Mouse (Mus musculus) monocyte, adult 5-6 weeks (primary cell): ENCODE data around the gene Olfr314. TPM values are rescaled to one million over a fixed set of nuclear protein-coding genes. Genes with fewer than 3 reads are reported as not detected.
"Not testable (repeated sequence)": the region's sequence is repeated elsewhere in the genome, so short reads cannot be mapped to it uniquely, and the experiment has no call there.

Experiments
- ATAC-seq: fragments of 153-309, 156-312 bp; replicated peaks from 2 replicates; pipeline ENCODE4 v1.8.0; 2017; ENCODE audit warnings: mild to moderate bottlenecking; ENCODE audit not compliant: low TSS enrichment, insufficient number of reproducible peaks, severe bottlenecking, poor library complexity, low FRiP score
- total RNA-seq: library from RNA; stranded (forward); fragments of 200-1000, 200-491, 200-594 nt; gene quantifications from 3 replicates; pipeline ENCODE4 v1.2.3, GENCODE M21; 2017

Gene Olfr314
- total RNA-seq: not detected in 3 replicates

DNA sequence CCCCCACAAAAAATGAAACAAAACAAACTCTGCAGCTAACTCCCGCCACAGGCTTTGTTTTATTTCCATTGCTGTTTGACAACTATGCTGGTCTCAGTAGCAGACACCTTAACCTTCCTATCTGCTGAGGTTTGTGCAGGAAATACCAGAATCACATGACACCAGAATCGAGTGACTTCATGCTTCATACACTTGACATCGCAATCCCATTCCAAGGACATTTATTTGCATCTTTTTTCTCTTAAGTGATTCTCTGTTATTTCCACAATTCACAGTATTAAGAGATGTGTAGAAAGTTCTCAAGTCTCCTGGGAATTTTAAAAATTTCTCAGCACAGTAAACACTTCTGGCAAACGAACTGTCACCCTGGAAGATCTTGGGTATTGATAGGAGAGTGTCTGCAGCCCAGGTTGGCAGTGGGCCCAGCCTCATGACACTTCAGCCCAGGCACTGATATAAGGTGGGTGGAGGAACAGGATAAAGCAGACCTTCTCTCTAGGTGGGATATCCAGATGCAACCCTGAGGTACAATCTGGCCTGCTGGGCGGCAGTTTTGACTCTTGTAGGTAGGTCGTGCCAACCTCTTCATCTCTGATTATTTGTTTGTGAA lies at the start of gene Olfr314:
Olfr314 (plus strand) TSS at position 473 of the 610 bp plus-strand sequence.
- no peak for ATAC-seq

DNA sequence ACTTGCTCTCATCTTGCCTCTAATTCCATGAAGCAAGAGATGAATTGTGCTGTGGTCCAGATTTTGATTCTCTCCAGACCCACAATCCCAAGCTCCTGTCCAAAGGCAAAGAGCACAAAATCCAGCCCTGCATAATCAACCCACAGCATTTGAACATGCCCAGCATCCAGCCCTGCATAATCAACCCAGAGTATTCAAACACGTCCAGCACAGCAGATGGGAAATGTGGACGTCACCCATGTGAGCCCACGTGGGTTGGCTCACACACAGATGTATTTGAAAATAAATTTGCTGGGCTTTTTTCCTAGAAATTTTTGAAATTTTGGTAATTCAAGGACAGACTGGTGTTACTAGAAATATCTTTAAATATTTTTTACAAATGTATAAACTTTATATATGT lies 49.4 kb upstream of the Olfr314 start:
- ATAC-seq: no peak

DNA sequence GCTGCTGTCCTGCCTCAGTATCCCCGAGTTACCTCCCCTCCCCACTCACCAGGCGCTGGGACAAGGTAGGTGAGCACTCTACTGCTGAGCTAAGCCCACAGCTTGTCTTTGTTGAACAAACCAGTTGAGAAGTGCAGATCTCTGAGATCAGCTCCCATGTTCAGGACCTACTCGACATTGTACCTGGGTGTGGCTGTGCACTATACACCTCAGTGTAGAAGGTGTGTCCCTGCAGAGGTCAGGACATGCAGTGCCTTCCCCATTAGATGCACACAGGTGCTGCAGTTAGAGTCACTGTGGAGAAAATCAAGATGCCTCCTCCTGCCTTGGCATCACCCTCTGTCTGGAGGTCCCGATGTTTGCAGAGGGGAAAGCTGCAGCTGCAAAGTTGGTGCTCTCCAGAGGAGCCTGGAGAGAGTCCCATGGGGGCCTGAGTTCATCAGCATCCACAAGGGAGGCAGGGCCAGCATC lies 43.9 kb upstream of the Olfr314 start, which contains the start of gene Olfr317:
Olfr317 (minus strand) TSS at position 421 of the 471 bp plus-strand sequence.
- no peak for ATAC-seq

DNA sequence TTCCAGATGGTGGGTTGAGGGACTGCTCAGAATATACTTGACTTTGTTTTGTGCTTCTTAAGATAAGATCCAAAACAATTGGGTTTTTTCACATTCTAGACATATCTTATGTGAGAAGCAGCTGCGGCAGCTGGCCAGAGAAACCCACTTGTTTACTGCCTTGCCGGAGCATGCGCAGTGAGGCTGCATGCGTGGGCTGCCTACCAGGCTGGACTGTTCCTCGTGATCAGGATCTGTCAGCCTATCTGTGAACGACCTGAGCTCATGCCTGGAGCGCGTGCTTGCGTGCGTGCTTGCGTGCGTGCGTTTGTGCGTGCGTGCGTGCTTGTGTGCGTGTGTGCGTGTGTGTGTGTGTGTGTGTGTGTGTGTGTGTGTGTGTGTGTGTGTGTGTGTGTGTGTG lies 31.7 kb upstream of the Olfr314 start:
- not testable (repeated sequence) for ATAC-seq

DNA sequence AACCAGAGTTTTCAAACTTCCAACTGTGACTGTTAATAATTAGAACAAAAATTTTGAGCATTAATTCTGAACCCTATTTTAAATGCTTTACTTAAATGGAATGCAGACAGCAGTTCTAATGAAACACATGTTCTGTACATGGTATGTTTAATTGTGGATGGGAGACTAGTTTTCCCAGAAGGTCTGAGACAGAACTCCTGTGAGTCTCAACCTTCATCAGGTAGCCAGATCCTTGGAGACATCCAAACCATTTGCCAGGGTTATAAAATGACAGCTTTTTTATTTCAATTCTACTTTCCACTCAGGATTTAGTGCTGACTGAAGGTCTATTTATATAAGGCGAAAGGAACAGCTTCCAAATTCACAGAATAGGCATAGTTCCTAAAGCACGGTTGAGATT lies 30.3 kb upstream of the Olfr314 start, which contains the start of gene Olfr316:
Olfr316 (plus strand) TSS at position 301 of the 400 bp plus-strand sequence.
- no peak for ATAC-seq

DNA sequence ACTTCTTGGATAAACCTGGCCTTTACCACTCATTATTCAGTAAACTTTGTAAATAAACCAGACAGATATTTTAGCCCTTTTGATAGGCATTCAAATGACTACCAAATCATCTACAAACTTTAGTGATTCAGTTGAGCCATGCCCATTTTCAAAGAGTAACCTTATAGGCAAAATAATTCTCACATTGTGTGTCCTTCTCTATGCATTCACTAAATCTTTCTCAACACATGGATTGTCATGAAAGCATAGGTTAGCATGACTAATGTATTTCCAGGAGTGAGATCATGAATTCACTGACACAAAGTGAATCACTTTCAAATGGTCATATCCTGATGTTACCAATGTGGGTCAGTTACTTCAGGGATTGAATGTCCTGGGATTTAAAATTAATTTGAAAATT lies 9.9 kb upstream of the Olfr314 start, which contains the start of gene Olfr315:
Olfr315 (plus strand) TSS at position 301 of the 400 bp plus-strand sequence.
- no peak for ATAC-seq

DNA sequence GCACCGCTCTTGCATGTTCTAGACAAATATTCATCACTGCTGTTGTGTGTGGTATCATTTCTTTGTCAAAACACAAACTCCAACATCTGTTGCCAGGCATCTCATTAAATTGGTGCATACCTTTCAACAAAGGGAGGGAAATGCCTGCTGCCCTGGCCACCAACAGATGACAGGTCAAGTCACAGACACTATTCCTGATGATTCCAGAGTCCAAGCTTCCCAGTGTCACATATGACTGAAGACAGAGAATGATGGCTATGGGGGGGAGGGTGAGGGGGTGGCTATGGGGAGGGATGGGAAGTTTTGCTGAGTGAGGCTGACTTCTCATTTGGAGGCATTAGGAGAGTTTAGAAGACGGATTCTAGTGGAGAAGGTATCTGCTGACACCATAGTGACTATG lies 1.4 kb downstream of the Olfr314 start:
- ATAC-seq: no peak

DNA sequence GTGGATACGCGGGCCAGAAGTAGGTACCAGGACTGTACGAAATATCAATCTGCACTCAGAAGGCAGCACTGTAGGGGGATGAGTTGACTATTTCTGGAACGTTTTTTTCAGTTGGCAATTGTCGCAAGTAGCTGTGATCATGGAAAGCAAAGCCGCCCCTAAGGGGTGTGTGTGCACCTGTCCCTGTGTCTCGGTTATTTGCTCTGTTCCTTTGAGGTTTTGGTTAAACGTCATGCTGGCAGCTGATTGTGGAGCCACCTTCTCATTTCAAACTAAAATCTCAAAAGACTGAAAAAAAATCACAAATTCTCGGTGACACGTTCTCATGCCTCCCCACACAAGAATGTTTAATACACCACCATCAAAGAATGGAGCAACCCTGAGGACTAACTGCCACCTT lies 4.9 kb downstream of the Olfr314 start:
- ATAC-seq: no peak

DNA sequence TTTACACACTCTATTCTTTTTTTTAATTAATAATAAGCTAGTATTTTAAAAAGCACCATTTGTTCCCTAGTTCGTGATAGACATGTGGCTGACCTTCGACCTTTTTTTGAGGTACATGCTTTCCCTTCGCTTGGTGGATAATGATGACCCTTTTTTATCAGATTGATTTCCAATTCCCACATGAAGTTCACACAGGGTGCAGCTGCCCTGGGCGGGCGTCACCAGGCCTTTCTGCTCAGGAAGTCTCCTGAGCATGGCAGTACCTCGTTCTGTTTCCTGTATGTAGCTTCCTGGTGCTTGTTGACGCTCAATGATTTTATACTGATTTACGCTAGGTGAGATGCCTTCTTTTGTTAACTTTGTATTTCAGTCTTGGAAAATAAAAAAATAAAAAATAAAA lies 5.6 kb downstream of the Olfr314 start:
- ATAC-seq: no peak

DNA sequence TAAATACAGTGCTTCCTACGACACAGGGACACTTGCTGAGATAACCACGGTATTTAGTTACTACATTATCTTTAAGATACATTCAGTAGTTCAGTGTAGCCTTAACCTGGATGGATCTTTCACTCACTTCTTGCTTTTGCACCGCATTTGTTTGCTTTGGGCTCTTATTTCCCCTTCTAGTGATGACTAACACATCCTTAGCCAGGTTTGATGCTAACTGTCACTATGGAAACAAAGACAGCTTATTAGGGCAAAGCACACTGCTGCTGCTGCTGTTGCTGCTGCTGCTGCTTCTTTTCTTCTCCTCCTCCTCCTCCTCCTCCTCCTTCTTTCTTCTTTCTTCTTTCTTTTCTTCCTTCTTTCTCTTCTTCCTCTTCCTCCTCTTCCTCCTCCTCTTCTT lies 6.8 kb downstream of the Olfr314 start:
- no peak for ATAC-seq

DNA sequence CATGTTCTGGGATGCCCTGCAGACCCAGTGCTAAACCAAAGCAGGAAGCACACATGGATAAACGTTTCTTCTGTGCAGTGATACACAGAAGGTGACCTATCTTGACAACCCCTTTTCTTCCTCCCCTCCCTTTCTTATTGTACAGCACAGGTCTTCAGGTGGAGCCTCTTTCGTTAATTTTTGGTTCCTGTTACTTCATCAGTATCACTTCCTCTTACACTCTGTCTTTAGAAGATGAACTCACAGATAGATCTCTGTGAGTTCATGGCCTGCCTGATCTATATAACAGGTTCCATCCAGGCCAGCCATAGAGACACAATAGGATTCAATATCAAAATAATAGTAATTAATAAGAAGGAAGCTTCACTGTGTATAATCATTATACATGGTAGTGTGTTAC lies 7.3 kb downstream of the Olfr314 start:
- no peak for ATAC-seq

DNA sequence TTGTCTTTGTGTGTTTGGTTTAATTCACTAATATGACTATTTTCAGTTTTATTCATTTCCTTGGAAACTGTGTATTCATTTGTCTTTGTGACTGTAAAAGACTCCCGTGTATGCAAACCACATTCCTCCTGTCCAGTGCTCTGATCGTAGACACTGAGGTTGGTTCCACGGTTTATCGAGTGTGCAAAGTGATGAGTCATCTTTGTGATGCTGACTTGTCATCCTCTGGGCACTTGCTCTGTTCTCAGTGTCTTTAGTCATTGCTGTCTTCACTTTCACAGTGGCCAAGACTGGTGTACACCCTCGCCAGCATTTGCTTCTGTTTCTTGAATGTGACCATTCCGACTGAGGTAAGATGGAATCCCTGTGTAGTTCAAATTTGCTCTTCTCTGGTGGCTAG lies 7.9 kb downstream of the Olfr314 start:
- no peak for ATAC-seq

DNA sequence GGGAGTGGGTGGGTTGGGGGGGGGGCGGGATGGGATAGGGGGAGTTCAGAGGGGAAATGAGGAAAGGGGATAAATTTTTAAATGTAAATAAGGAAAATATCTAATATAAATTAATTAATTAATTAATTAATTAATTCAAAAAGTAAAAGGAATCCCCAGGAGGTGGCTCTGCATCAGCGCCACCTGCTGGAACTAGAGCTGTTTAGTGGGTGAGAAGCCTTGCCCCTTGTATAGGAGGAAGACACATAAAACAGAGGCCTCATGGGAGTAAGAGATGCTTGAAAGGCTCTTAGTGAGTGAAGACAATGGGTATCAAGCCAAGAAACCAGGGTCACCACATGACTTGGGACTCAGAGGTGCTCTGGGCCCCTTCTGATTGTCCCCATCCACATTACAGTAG lies 13.1 kb downstream of the Olfr314 start:
- no peak for ATAC-seq

DNA sequence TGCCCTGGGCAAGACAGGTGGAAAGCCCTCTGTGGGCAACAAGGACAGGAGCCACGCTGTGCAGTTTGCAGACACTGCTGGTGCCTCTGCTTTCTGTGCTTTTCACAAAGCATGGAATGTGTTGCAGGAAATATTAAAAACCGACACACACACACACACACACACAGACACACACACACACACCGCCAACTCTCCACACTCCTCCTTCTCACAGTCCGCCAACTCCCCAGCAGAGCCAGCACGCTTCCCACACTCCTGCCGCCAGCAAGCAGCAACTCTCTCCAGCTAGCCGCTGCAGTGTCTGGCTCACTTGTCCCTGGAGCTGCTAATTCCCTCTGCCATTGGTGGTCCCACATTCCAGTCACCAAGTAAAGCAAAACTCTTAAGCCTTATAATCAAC lies 14.1 kb downstream of the Olfr314 start:
- no peak for ATAC-seq

DNA sequence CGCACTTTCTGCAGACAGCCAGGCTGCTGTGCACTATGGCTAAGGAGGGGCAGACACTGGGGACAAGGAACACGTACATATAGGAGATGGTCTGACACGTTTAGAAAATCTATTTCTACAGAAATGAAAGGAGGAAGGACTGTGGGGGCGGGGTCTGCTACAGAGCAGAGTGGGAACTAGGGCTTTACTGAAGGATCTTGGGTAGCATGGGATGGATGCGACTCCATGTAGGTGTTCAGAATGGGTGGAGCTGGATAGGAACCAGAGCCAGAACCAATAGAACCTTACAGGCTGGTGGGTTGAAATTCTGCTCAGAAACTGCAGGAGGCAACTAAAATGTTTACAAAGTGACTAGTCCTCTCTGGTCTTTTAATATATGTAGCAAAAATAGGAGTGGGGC lies 17.0 kb downstream of the Olfr314 start:
- ATAC-seq: no peak

DNA sequence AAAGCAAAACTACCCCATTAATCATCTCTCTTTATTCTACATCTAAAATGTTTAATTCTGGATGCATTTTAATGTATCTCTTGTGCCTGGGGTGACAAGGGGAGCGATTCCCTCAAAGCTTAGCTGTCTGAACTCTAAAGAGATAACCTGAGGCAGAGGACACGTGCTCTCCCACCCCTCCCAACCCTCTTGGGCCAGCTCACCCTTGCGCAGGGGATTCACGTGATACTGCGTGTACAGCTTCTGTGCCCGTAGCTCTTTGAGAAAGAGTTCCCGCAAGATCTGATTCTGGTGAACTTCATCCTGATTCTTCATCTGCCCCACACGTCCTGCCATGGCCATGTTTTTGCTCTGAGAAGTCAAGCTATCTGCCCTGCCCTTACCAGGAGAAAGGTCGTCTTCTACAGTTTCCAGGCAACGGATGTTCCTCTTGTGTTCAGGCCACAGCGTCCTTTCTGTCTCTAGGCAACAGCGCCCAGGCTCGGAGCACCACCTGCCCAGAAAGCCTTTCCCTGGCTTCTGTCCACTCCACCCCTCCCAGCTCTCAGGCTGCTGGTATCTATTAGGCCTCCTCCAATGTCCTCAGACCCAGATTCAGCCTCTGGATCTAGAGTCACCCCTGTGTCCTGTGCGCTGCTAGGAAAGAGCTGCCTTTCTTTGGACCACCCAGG lies 18.9 kb downstream of the Olfr314 start, which contains the start of gene Fam183b:
Fam183b (minus strand) TSS at position 403 of the 671 bp plus-strand sequence.
- no peak for ATAC-seq

DNA sequence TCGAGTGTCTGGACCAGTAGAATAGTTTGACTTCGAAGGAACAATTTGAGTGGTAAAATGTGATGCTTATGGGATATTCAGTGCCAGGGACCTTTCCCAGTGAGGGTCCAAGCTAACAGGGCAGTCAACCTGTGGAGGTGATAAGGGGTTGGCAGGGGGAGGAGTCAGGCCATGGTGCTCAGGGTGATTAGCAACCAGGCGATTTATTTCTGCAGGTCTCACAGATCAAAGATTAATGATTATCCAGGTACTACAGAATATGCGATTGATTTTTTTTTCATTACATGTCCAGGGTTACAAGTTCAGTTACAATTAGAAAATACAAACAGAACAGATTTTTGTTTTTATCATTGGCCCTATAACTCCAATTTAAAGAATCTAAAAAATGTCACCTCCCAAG lies 21.1 kb downstream of the Olfr314 start:
- ATAC-seq: no peak

DNA sequence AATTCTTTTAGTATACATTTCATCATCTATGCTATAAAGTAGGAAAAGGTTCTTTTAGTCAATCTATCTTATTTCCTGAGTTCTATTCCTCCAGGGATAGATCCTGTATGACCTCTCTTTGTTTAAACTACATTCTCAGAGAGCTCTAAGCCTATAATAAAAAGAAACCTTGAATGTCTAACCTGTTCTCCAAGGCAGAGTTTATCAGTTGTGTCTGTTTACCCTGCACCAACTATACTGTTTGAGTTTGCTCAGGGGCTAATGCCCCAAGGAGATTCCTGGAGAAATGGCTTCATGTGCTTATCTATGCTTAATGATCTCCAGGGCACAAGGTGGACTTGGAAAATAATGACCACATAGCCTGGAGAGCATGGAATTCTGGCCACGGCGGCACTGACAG lies 21.6 kb downstream of the Olfr314 start:
- no peak for ATAC-seq

DNA sequence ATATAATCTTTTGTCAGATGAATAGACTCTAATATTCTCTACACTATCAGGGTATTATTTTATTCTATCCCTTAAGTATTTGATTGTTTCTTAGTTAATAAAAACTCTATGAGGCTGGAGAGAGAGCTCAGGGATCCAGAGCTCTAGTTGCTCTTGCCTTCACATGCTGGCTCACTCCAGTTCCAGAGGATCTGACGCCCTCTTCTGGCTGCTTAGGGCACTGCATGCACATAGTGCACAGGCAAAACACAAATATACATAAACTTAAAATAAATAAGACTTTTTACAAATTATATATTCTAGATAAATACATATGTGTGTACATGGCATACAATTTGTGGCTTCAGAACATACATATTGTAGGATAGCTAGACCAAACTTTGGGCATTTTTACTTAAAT lies 29.2 kb downstream of the Olfr314 start:
- ATAC-seq: no peak

DNA sequence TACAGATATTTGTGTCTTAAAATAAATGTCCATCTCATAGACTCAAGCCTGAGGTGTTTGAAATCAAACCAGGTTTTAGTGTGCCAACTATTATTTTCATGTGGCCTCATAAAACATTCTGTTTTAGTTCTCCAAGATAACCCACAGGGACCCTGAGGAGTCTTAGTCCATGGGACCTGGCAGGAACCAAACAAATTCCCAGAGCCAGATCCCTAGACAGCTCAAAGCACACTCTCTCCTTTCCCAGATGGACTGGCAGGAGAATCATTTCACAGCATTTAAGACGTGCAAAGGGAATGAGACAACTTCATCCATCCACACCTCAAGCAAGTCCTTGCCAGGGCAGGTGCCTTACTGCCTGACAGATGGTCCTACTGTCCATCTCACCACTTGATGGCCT lies 31.9 kb downstream of the Olfr314 start, which contains the start of gene Olfr313:
Olfr313 (plus strand) TSS at position 301 of the 400 bp plus-strand sequence.
- not testable (repeated sequence) for ATAC-seq
